Mouse (Mus musculus): ENCODE measurements around the gene Wdr18. TPM values are rescaled to one million over a fixed set of nuclear protein-coding genes. Genes with fewer than 3 reads are reported as not detected.
A peak's percentile ranks its signal among the peaks of the same experiment; 100 is the strongest.

Gene Wdr18
- total RNA-seq, 2 experiments from 2014 or later = 35.5 to 40.8 TPM

- no peak for DNase-seq (ENCODE audit: low spot score in 2 of 2)
Measured at GRCm38 (mm10) chr10:79994397-79995115, 34.6 kb downstream of the Wdr18 start.

GRCm38 (mm10) chr10:79995636-79996035 is 35.7 kb downstream of the Wdr18 start:
- no peak for DNase-seq (ENCODE audit: low spot score in 2 of 2)

- peak; percentile 94 to 96 for DNase-seq (ENCODE audit: low spot score in 2 of 2)
Measured at GRCm38 (mm10) chr10:79996272-79997033, 36.5 kb downstream of the Wdr18 start, which contains the start of gene Abca7. Abca7 (plus strand) TSS chr10:79996494.

GRCm38 (mm10) chr10:79997034-79997760 is 37.2 kb downstream of the Wdr18 start:
- DNase-seq (ENCODE audit: low spot score in 2 of 2) = peak; percentile 60 to 81

GRCm38 (mm10) chr10:79997819-79998218 is 37.9 kb downstream of the Wdr18 start:
- DNase-seq (ENCODE audit: low spot score in 2 of 2) = no peak

GRCm38 (mm10) chr10:80001945-80002344 is 42.0 kb downstream of the Wdr18 start:
- no peak for DNase-seq (ENCODE audit: low spot score in 2 of 2)

- no peak for DNase-seq (ENCODE audit: low spot score in 2 of 2)
Measured at GRCm38 (mm10) chr10:80002829-80003228, 42.9 kb downstream of the Wdr18 start.

- no peak for DNase-seq (ENCODE audit: low spot score in 2 of 2)
Measured at GRCm38 (mm10) chr10:80003374-80004232, 43.7 kb downstream of the Wdr18 start.

- DNase-seq (ENCODE audit: low spot score in 2 of 2) = no peak
Measured at GRCm38 (mm10) chr10:80004233-80004705, 44.3 kb downstream of the Wdr18 start.

GRCm38 (mm10) chr10:80011740-80012139 is 51.8 kb downstream of the Wdr18 start:
- no peak for DNase-seq (ENCODE audit: low spot score in 2 of 2)

GRCm38 (mm10) chr10:80013609-80014008 is 53.7 kb downstream of the Wdr18 start:
- DNase-seq (ENCODE audit: low spot score in 2 of 2) = no peak

GRCm38 (mm10) chr10:80014484-80015290 is 54.7 kb downstream of the Wdr18 start:
- DNase-seq (ENCODE audit: low spot score in 2 of 2) = no peak

GRCm38 (mm10) chr10:80015583-80015982 is 55.6 kb downstream of the Wdr18 start:
- no peak for DNase-seq (ENCODE audit: low spot score in 2 of 2)

- no peak for DNase-seq (ENCODE audit: low spot score in 2 of 2)
Measured at GRCm38 (mm10) chr10:80016511-80016910, 56.6 kb downstream of the Wdr18 start, which contains the start of gene Arhgap45. Arhgap45 (plus strand) TSS chr10:80016653.

- no peak for DNase-seq (ENCODE audit: low spot score in 2 of 2)
Measured at GRCm38 (mm10) chr10:80016931-80017330, 57.0 kb downstream of the Wdr18 start.

- no peak for DNase-seq (ENCODE audit: low spot score in 2 of 2)
Measured at GRCm38 (mm10) chr10:80017361-80017760, 57.4 kb downstream of the Wdr18 start.

- DNase-seq (ENCODE audit: low spot score in 2 of 2) = no peak
Measured at GRCm38 (mm10) chr10:80017771-80018170, 57.8 kb downstream of the Wdr18 start.

GRCm38 (mm10) chr10:80018739-80019297 is 58.9 kb downstream of the Wdr18 start:
- no peak for DNase-seq (ENCODE audit: low spot score in 2 of 2)

GRCm38 (mm10) chr10:80019471-80020131 is 59.6 kb downstream of the Wdr18 start:
- no peak for DNase-seq (ENCODE audit: low spot score in 2 of 2)

Data from layer of hippocampus, postnatal 14 days (tissue).